ENCODE assay signal across 22 mouse cellular contexts in the genomic region with DNA sequence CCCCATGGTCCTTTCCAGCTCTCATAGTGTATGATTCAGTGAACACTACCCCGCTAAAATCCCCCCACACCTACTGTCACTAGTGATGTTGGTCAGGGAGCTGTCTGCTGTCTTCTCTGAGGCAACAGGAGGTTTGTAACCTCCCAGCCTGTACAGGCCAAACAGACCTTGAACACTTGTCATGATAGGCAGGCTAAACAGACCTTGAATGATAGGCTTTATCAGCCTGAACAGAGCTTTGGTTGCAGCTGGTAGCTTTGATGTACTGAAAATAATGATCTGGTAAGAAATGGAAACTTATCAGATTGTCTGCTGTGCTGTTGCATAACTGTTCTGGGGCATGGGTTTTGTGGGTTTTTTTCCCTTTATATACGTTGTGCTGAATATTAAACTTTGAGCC.
DNase-seq lines count a peak whose midpoint lies in the region; ATAC-seq and TF ChIP-seq lines count a peak whose summit lies in the region.
"Had no signal": no experiment of that assay in that cellular context is flagged by ENCODE, and none has a peak within 500 bp of the region (broad histone marks: within the 10 kb centered on the region; RNA-seq: fewer than 3 reads in every experiment).

No protein-coding gene starts in this region.

- TF ChIP-seq CTCF in kidney, adult 2 months (conservative IDR thresholded peaks at IDR 0.05; ENCODE audit: insufficient read depth, insufficient read length, low read depth, low read length) = no peak

- H3K27ac ChIP-seq in liver, embryonic 16.5 days (ENCODE audit: low read length) = no peak overlapping the region
- H3K27ac ChIP-seq in kidney, adult 2 months (ENCODE audit: insufficient read depth, low read depth, low read length) = no peak overlapping the region
- H3K27ac ChIP-seq: embryonic facial prominence, embryonic 15.5 days; gastrocnemius, adult 2 months; hindbrain, embryonic 15.5 days; limb, embryonic 15.5 days; midbrain, embryonic 15.5 days; stomach, postnatal 0 days had no signal

- no peak overlapping the region for H3K4me2 ChIP-seq in liver, embryonic 16.5 days (ENCODE audit: low read depth, low read length)
- H3K4me2 ChIP-seq: embryonic facial prominence, embryonic 15.5 days; heart, embryonic 12.5 days; hindbrain, embryonic 15.5 days; limb, embryonic 15.5 days; midbrain, embryonic 15.5 days had no signal

- no peaks in the 10 kb centered on the region for H3K27me3 ChIP-seq in liver, embryonic 16.5 days (ENCODE audit: control insufficient read depth, insufficient read depth, low read depth, low read length)
- no peaks in the 10 kb centered on the region for H3K27me3 ChIP-seq in kidney, adult 2 months (replicated peaks; ENCODE audit: control insufficient read depth, insufficient read depth, low read length)
- H3K27me3 ChIP-seq: embryonic facial prominence, embryonic 15.5 days; heart, embryonic 12.5 days; hindbrain, embryonic 15.5 days; limb, embryonic 15.5 days; megakaryocyte, embryonic 14.5 days; midbrain, embryonic 15.5 days had no signal

- DNase-seq in 416B (ENCODE audit: low read depth) = peak; percentile 91
- DNase-seq in adrenal gland, postnatal 10 days = peak; percentile 12
- no peak for DNase-seq in kidney, adult 8-10 months
- DNase-seq in kidney, adult 2 months = no peak
- DNase-seq: B cell, adult 2 months; cerebellum, postnatal 10 days; embryo, embryonic 11 days; gastrocnemius, adult 2 months; heart, adult 11 months; kidney, adult 11 months; kidney, postnatal 25 days; lung, postnatal 10 days had no signal

- H3K4me1 ChIP-seq in liver, embryonic 16.5 days (ENCODE audit: control insufficient read depth, low read depth, low read length) = peaks cover 4% of the 10 kb centered on the region; the same call in 1 of the 2 replicates
- no peaks in the 10 kb centered on the region for H3K4me1 ChIP-seq in kidney, adult 2 months (ENCODE audit: control insufficient read depth, insufficient read depth, low read length)
- H3K4me1 ChIP-seq: embryonic facial prominence, embryonic 15.5 days; heart, embryonic 12.5 days; hindbrain, embryonic 15.5 days; limb, embryonic 15.5 days; midbrain, embryonic 15.5 days had no signal

- no peak overlapping the region for H3K9ac ChIP-seq in liver, embryonic 16.5 days (ENCODE audit: low read depth, low read length)
- H3K9ac ChIP-seq: embryonic facial prominence, embryonic 15.5 days; heart, embryonic 12.5 days; hindbrain, embryonic 15.5 days; limb, embryonic 15.5 days; midbrain, embryonic 15.5 days had no signal

- ATAC-seq in granulocyte monocyte progenitor cell, adult 5-6 weeks (replicated peaks; ENCODE audit: poor library complexity, severe bottlenecking) = peak; percentile 25
- ATAC-seq in liver, embryonic 16.5 days (ENCODE audit: low read depth) = peak; percentile 68
- no peak for ATAC-seq in cerebellum, adult (ENCODE audit: insufficient number of reproducible peaks, low FRiP score, low TSS enrichment)
- ATAC-seq: midbrain, embryonic 15.5 days had no signal

- TF ChIP-seq POLR2A in kidney, adult 2 months (IDR thresholded peaks at IDR 0.05; ENCODE audit: low read depth, low read length) = no peak

- no peaks in the 10 kb centered on the region for H3K36me3 ChIP-seq in liver, embryonic 16.5 days (ENCODE audit: control insufficient read depth, insufficient read depth)
- no peaks in the 10 kb centered on the region for H3K36me3 ChIP-seq in kidney, adult 2 months (ENCODE audit: control insufficient read depth, insufficient read depth, low read length)
- H3K36me3 ChIP-seq: embryonic facial prominence, embryonic 15.5 days; heart, embryonic 12.5 days; hindbrain, embryonic 15.5 days; limb, embryonic 15.5 days; midbrain, embryonic 15.5 days had no signal

- H3K9me3 ChIP-seq in liver, embryonic 16.5 days (replicated peaks; ENCODE audit: control insufficient read depth, low read length) = no peaks in the 10 kb centered on the region
- H3K9me3 ChIP-seq: embryonic facial prominence, embryonic 15.5 days; hindbrain, embryonic 15.5 days; limb, embryonic 15.5 days; midbrain, embryonic 15.5 days had no signal

- no peak overlapping the region for H3K4me3 ChIP-seq in liver, embryonic 16.5 days (ENCODE audit: low read depth, low read length)
- no peak overlapping the region for H3K4me3 ChIP-seq in kidney, adult 2 months (ENCODE audit: insufficient read depth, low read depth, low read length)
- H3K4me3 ChIP-seq: embryonic facial prominence, embryonic 15.5 days; gastrocnemius, adult 2 months; heart, embryonic 12.5 days; hindbrain, embryonic 15.5 days; limb, embryonic 15.5 days; megakaryocyte, embryonic 14.5 days; midbrain, embryonic 15.5 days had no signal

- 18% methylated on average over 2 of the region's 2 CpGs for WGBS in liver, embryonic 16.5 days (ENCODE audit: insufficient replicate concordance)
- 79% methylated on average over 2 of the region's 2 CpGs for WGBS in kidney, adult 2 months

Comparison
In these comparisons a context has a peak if more than half of its experiments do, and no peak if none do; other contexts are left out.
1. DNase-seq: peak in 416B (single experiment) and adrenal gland, postnatal 10 days (single experiment); none in kidney, adult 8-10 months (0 of 2) and kidney, adult 2 months (single experiment).